Mouse (Mus musculus) 416B (cell line): Measurements from ENCODE around the gene Hspb11.

Experiments used
- DNase-seq: peaks from one replicate; pipeline ENCODE4 v3.0.0; 2011; ENCODE audit warnings: low read depth

Gene Hspb11

GRCm38 (mm10) chr4:107250494-107250893 lies 2.9 kb upstream of the Hspb11 start:
- DNase-seq = peak; percentile 63

- no peak for DNase-seq
Measured at GRCm38 (mm10) chr4:107252522-107252921, 871 bp upstream of the Hspb11 start.

GRCm38 (mm10) chr4:107254414-107254813 lies 1.0 kb downstream of the Hspb11 start:
- no peak for DNase-seq

GRCm38 (mm10) chr4:107260001-107260400 lies 6.6 kb downstream of the Hspb11 start:
- no peak for DNase-seq

GRCm38 (mm10) chr4:107273683-107274082 lies 20.3 kb downstream of the Hspb11 start:
- DNase-seq = no peak

- no peak for DNase-seq
Measured at GRCm38 (mm10) chr4:107274511-107274910, 21.1 kb downstream of the Hspb11 start.

- DNase-seq = peak; percentile 25
Measured at GRCm38 (mm10) chr4:107278188-107278707, 24.9 kb downstream of the Hspb11 start.

- no peak for DNase-seq
Measured at GRCm38 (mm10) chr4:107280843-107281475, 27.6 kb downstream of the Hspb11 start.

GRCm38 (mm10) chr4:107285446-107286200 lies 32.2 kb downstream of the Hspb11 start:
- DNase-seq = peak; percentile 53

GRCm38 (mm10) chr4:107286386-107286785 lies 33.0 kb downstream of the Hspb11 start:
- no peak for DNase-seq

GRCm38 (mm10) chr4:107287517-107287916 lies 34.1 kb downstream of the Hspb11 start:
- no peak for DNase-seq

GRCm38 (mm10) chr4:107291611-107292272 lies 38.3 kb downstream of the Hspb11 start:
- DNase-seq = no peak

GRCm38 (mm10) chr4:107292273-107292662 lies 38.9 kb downstream of the Hspb11 start:
- DNase-seq = no peak

GRCm38 (mm10) chr4:107298071-107298606 lies 44.7 kb downstream of the Hspb11 start:
- DNase-seq = no peak

GRCm38 (mm10) chr4:107299779-107300340 lies 46.5 kb downstream of the Hspb11 start:
- DNase-seq = peak; percentile 32

- peak; percentile 93 for DNase-seq
Measured at GRCm38 (mm10) chr4:107300371-107300770, 47.0 kb downstream of the Hspb11 start.

GRCm38 (mm10) chr4:107300902-107301555 lies 47.6 kb downstream of the Hspb11 start:
- no peak for DNase-seq

- no peak for DNase-seq
Measured at GRCm38 (mm10) chr4:107302221-107302620, 48.8 kb downstream of the Hspb11 start.

- peak; percentile 31 for DNase-seq
Measured at GRCm38 (mm10) chr4:107302832-107303231, 49.4 kb downstream of the Hspb11 start.

- no peak for DNase-seq
Measured at GRCm38 (mm10) chr4:107303531-107303930, 50.1 kb downstream of the Hspb11 start.

GRCm38 (mm10) chr4:107306966-107307365 lies 53.6 kb downstream of the Hspb11 start, which contains the start of gene Dio1:
Gene Dio1 (minus strand): TSS chr4:107307169.
- DNase-seq = no peak
